Mouse (Mus musculus): ENCODE results near the gene 2900026A02Rik. TPM values are rescaled to one million over a fixed set of nuclear protein-coding genes. Genes with fewer than 3 reads are reported as not detected.
A peak's percentile ranks its signal among the peaks of the same experiment; 100 is the strongest.

The 2900026A02Rik gene
- polyA plus RNA-seq, 1 experiment from 2014 or later: 1.2 TPM

DNA sequence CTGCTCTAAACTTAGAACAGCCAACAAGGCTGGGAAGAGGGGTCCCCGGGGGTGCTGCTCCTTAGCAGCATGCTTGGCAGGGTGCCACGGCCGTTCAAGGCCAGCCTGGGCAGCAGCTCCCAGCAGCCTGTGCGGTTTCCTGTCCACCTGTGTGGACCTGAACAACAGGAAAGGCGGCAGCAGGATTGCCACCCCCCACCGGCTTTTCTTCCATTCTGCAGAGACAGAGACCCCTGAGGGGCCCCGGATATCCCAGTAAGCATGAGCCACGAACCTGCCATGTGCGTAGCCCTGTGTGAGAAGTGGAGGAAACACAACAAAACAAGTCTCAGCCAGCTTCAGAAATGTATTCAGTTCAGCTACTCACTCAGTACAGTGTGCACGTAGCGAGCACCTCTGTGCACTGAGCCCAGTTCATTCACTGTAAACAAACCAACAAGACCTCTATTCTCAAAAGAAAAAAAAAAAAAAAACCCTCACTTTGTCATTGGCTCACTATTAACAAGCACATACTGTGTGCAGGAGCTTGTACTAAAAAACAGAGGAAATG, 69.4 kb downstream of the 2900026A02Rik start:
- Histone ChIP-seq H3K36me3 (ENCODE audit: control insufficient read depth, insufficient read depth, low read length) (no peaks in the 10 kb centered on the region), H3K9me3 (ENCODE audit: control insufficient read depth, low read length) (no peaks in the 10 kb centered on the region), H3K9ac (ENCODE audit: low read length) (no peak overlapping the region), H3K4me3 (ENCODE audit: low read depth, low read length) (no peak overlapping the region), H3K4me2 (no peak overlapping the region), H3K4me1 (ENCODE audit: control insufficient read depth, insufficient read depth, low read length) (peaks cover 5% of the 10 kb centered on the region), H3K27me3 (ENCODE audit: control insufficient read depth, insufficient read depth, low read length) (no peaks in the 10 kb centered on the region), H3K27ac (ENCODE audit: low read depth, low read length) (no peak overlapping the region)
- DNase-seq (ENCODE audit: low spot score, missing footprints) (no peak), ATAC-seq (ENCODE audit: low FRiP score) (no peak)
- WGBS: 57% methylated on average over 11 of the region's 11 CpGs

GRCm38 (mm10) chr5:113150871-113151553, 70.0 kb downstream of the 2900026A02Rik start:
- 75% methylated on average over 9 of the region's 9 CpGs for WGBS
- H3K9ac ChIP-seq (ENCODE audit: low read length): no peak overlapping the region

DNA sequence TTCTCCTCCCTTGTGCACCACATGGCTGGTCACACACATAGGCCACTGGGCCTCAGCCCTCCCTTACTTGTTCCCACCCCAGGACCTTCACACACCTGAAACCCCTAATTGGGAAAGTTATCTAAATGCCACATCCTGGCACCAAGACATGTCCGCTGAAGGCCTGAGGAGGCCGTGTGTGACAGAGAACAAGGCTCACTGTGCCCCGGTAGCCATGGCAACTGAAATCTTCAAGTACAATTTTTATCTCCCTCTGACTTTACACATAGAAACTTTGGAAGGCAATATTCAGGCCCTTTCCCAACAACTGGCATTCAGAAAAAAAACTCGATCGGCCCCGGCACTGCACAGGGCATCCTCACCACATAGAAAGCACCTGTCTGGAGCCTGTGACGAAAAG, 72.0 kb downstream of the 2900026A02Rik start:
- no peak for DNase-seq (ENCODE audit: low spot score, missing footprints)
- Histone ChIP-seq H3K4me3 (ENCODE audit: low read depth, low read length) (no peak overlapping the region), H3K9ac (ENCODE audit: low read length) (peak overlapping the region; percentile 6; the same call in 1 of the 2 replicates), H3K4me2 (no peak overlapping the region), H3K4me1 (ENCODE audit: control insufficient read depth, insufficient read depth, low read length) (peaks cover 11% of the 10 kb centered on the region), H3K9me3 (ENCODE audit: control insufficient read depth, low read length) (no peaks in the 10 kb centered on the region), H3K36me3 (ENCODE audit: control insufficient read depth, insufficient read depth, low read length) (no peaks in the 10 kb centered on the region), H3K27me3 (ENCODE audit: control insufficient read depth, insufficient read depth, low read length) (no peaks in the 10 kb centered on the region), H3K27ac (ENCODE audit: low read depth, low read length) (no peak overlapping the region)
- no peak for ATAC-seq (ENCODE audit: low FRiP score)
- 77% methylated on average over 7 of the region's 7 CpGs for WGBS

More at GRCm38 (mm10) chr5:113150871-113151553, 70.0 kb downstream of the 2900026A02Rik start:
- no peak overlapping the region for H3K27ac ChIP-seq (ENCODE audit: low read depth, low read length)
- DNase-seq (ENCODE audit: low spot score, missing footprints) (no peak), ATAC-seq (ENCODE audit: low FRiP score) (no peak)
- no peaks in the 10 kb centered on the region for H3K36me3 ChIP-seq (ENCODE audit: control insufficient read depth, insufficient read depth, low read length)
- peaks cover 5% of the 10 kb centered on the region for H3K4me1 ChIP-seq (ENCODE audit: control insufficient read depth, insufficient read depth, low read length)
- no peak overlapping the region for H3K4me2 ChIP-seq
- H3K4me3 ChIP-seq (ENCODE audit: low read depth, low read length): no peak overlapping the region
- H3K9me3 ChIP-seq (ENCODE audit: control insufficient read depth, low read length): no peaks in the 10 kb centered on the region
- no peaks in the 10 kb centered on the region for H3K27me3 ChIP-seq (ENCODE audit: control insufficient read depth, insufficient read depth, low read length)

- H3K27me3 ChIP-seq (ENCODE audit: control insufficient read depth, insufficient read depth, low read length): no peaks in the 10 kb centered on the region
- no peak overlapping the region for H3K9ac ChIP-seq (ENCODE audit: low read length)
- H3K27ac ChIP-seq (ENCODE audit: low read depth, low read length): no peak overlapping the region
- DNase-seq (ENCODE audit: low spot score, missing footprints) (no peak), ATAC-seq (ENCODE audit: low FRiP score) (no peak)
- no peaks in the 10 kb centered on the region for H3K36me3 ChIP-seq (ENCODE audit: control insufficient read depth, insufficient read depth, low read length)
- no peak overlapping the region for H3K4me2 ChIP-seq
- no peak overlapping the region for H3K4me3 ChIP-seq (ENCODE audit: low read depth, low read length)
- WGBS: 85% methylated on average over 13 of the region's 13 CpGs
- H3K9me3 ChIP-seq (ENCODE audit: control insufficient read depth, low read length): no peaks in the 10 kb centered on the region
- H3K4me1 ChIP-seq (ENCODE audit: control insufficient read depth, insufficient read depth, low read length): peaks cover 9% of the 10 kb centered on the region
Observed at GRCm38 (mm10) chr5:113147994-113148471, 73.0 kb downstream of the 2900026A02Rik start.

- Histone ChIP-seq H3K4me3 (ENCODE audit: low read depth, low read length) (no peak overlapping the region), H3K4me2 (no peak overlapping the region), H3K4me1 (ENCODE audit: control insufficient read depth, insufficient read depth, low read length) (peaks cover 9% of the 10 kb centered on the region), H3K27me3 (ENCODE audit: control insufficient read depth, insufficient read depth, low read length) (no peaks in the 10 kb centered on the region), H3K36me3 (ENCODE audit: control insufficient read depth, insufficient read depth, low read length) (no peaks in the 10 kb centered on the region), H3K9ac (ENCODE audit: low read length) (no peak overlapping the region), H3K9me3 (ENCODE audit: control insufficient read depth, low read length) (no peaks in the 10 kb centered on the region), H3K27ac (ENCODE audit: low read depth, low read length) (no peak overlapping the region)
- 68% methylated on average over 2 of the region's 2 CpGs for WGBS
- DNase-seq (ENCODE audit: low spot score, missing footprints) (no peak), ATAC-seq (ENCODE audit: low FRiP score) (no peak)
Observed at GRCm38 (mm10) chr5:113146656-113147055, 74.4 kb downstream of the 2900026A02Rik start.

- 69% methylated on average over 9 of the region's 9 CpGs for WGBS
- Histone ChIP-seq H3K4me1 (ENCODE audit: control insufficient read depth, insufficient read depth, low read length) (peaks cover 9% of the 10 kb centered on the region), H3K9me3 (ENCODE audit: control insufficient read depth, low read length) (no peaks in the 10 kb centered on the region), H3K27ac (ENCODE audit: low read depth, low read length) (peak overlapping the region; percentile 35; the same call in 1 of the 2 replicates), H3K27me3 (ENCODE audit: control insufficient read depth, insufficient read depth, low read length) (no peaks in the 10 kb centered on the region), H3K4me3 (ENCODE audit: low read depth, low read length) (no peak overlapping the region), H3K9ac (ENCODE audit: low read length) (0 out of 2 replicates have a peak overlapping the region, but pooled peaks have one; percentile 2), H3K4me2 (no peak overlapping the region), H3K36me3 (ENCODE audit: control insufficient read depth, insufficient read depth, low read length) (no peaks in the 10 kb centered on the region)
- DNase-seq (ENCODE audit: low spot score, missing footprints) (no peak), ATAC-seq (ENCODE audit: low FRiP score) (no peak)
Observed at GRCm38 (mm10) chr5:113145171-113145570, 75.9 kb downstream of the 2900026A02Rik start.

GRCm38 (mm10) chr5:113142486-113142885, 78.5 kb downstream of the 2900026A02Rik start:
- ATAC-seq (ENCODE audit: low FRiP score) (no peak), DNase-seq (ENCODE audit: low spot score, missing footprints) (no peak)
- no peaks in the 10 kb centered on the region for H3K36me3 ChIP-seq (ENCODE audit: control insufficient read depth, insufficient read depth, low read length)
- peaks cover 17% of the 10 kb centered on the region; the same call in 1 of the 2 replicates for H3K27me3 ChIP-seq (ENCODE audit: control insufficient read depth, insufficient read depth, low read length)
- no peak overlapping the region for H3K9ac ChIP-seq (ENCODE audit: low read length)
- no peak overlapping the region for H3K27ac ChIP-seq (ENCODE audit: low read depth, low read length)
- H3K9me3 ChIP-seq (ENCODE audit: control insufficient read depth, low read length): no peaks in the 10 kb centered on the region
- 70% methylated on average over 11 of the region's 11 CpGs for WGBS
- peaks cover 15% of the 10 kb centered on the region for H3K4me1 ChIP-seq (ENCODE audit: control insufficient read depth, insufficient read depth, low read length)
- no peak overlapping the region for H3K4me3 ChIP-seq (ENCODE audit: low read depth, low read length)
- H3K4me2 ChIP-seq: no peak overlapping the region

DNA sequence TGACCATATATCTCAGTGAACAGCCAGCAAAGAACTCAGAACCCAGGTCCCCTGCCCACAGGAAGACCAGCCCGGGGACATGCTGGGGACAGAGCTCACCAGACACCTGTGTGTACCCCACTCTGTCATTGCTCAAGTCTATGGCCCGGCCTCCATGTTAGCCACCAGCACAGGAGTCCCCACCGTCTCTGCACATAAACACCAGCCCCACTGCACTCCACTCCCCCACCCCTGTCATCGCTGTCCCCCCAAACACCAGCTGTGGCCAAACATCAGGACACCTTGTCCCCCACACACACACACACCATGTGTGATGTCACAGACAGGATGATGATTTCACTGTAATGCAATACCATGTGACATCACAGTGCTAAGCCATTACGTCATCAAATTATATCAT, 79.0 kb downstream of the 2900026A02Rik start:
- Histone ChIP-seq H3K4me1 (ENCODE audit: control insufficient read depth, insufficient read depth, low read length) (peaks cover 15% of the 10 kb centered on the region), H3K9me3 (ENCODE audit: control insufficient read depth, low read length) (no peaks in the 10 kb centered on the region), H3K9ac (ENCODE audit: low read length) (no peak overlapping the region), H3K4me2 (no peak overlapping the region), H3K27ac (ENCODE audit: low read depth, low read length) (no peak overlapping the region), H3K4me3 (ENCODE audit: low read depth, low read length) (no peak overlapping the region), H3K36me3 (ENCODE audit: control insufficient read depth, insufficient read depth, low read length) (no peaks in the 10 kb centered on the region), H3K27me3 (ENCODE audit: control insufficient read depth, insufficient read depth, low read length) (peaks cover 21% of the 10 kb centered on the region; the same call in 1 of the 2 replicates)
- ATAC-seq (ENCODE audit: low FRiP score): no peak
- DNase-seq (ENCODE audit: low spot score, missing footprints): no peak
- 95% methylated on average over 5 of the region's 5 CpGs for WGBS

DNA sequence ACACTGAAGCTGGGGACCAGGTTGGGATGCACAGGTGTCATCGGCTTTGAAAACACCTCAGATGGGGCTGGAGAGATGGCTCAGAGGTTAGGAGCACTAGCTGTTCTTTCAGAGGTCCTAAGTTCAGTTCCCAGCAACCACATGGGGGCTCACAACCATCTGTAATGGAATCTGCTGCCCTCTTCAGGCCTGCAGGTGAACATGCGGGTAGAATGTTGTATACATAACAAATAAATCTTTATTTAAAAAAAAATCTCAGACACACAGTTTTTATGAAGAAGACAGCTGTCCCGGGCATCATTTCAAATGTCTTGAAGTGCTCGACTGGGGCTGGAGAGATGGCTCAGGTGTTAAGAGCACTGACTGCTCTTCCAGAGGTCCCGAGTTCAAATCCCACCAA, 80.2 kb downstream of the 2900026A02Rik start:
- Histone ChIP-seq H3K4me2 (no peak overlapping the region), H3K4me1 (ENCODE audit: control insufficient read depth, insufficient read depth, low read length) (peaks cover 15% of the 10 kb centered on the region), H3K27me3 (ENCODE audit: control insufficient read depth, insufficient read depth, low read length) (peaks cover 28% of the 10 kb centered on the region; the same call in 1 of the 2 replicates), H3K9me3 (ENCODE audit: control insufficient read depth, low read length) (no peaks in the 10 kb centered on the region), H3K36me3 (ENCODE audit: control insufficient read depth, insufficient read depth, low read length) (no peaks in the 10 kb centered on the region), H3K9ac (ENCODE audit: low read length) (no peak overlapping the region), H3K4me3 (ENCODE audit: low read depth, low read length) (no peak overlapping the region), H3K27ac (ENCODE audit: low read depth, low read length) (no peak overlapping the region)
- ATAC-seq (ENCODE audit: low FRiP score): no peak
- DNase-seq (ENCODE audit: low spot score, missing footprints): no peak
- 97% methylated on average over 5 of the region's 5 CpGs for WGBS
